ENCODE assay signal across 23 mouse cellular contexts in genomic region chr10:86907043-86907442, GRCm38 (mm10).
DNase-seq lines count a peak whose midpoint lies in the region; ATAC-seq and TF ChIP-seq lines count a peak whose summit lies in the region.
"Had no signal": no experiment of that assay in that cellular context is flagged by ENCODE, and none has a peak within 500 bp of the region (broad histone marks: within the 10 kb centered on the region; RNA-seq: fewer than 3 reads in every experiment).

No protein-coding gene starts in this region.

- WGBS in intestine, postnatal 0 days = 76% methylated on average over 6 of the region's 6 CpGs

- no peak for TF ChIP-seq CTCF in intestine, postnatal 0 days (IDR thresholded peaks at IDR 0.05; ENCODE audit: low read depth)

- no peaks in the 10 kb centered on the region for H3K4me1 ChIP-seq in intestine, postnatal 0 days (replicated peaks; ENCODE audit: control insufficient read depth, insufficient read depth, low read length)
- H3K4me1 ChIP-seq: embryonic facial prominence, embryonic 13.5 days; heart, embryonic 15.5 days; kidney, embryonic 15.5 days had no signal

- H3K9me3 ChIP-seq in intestine, postnatal 0 days (ENCODE audit: control insufficient read depth) = no peaks in the 10 kb centered on the region
- H3K9me3 ChIP-seq: embryonic facial prominence, embryonic 13.5 days; heart, embryonic 15.5 days; kidney, embryonic 15.5 days had no signal

- no peaks in the 10 kb centered on the region for H3K27me3 ChIP-seq in intestine, postnatal 0 days (replicated peaks; ENCODE audit: control insufficient read depth, insufficient read depth, low read length)
- H3K27me3 ChIP-seq: embryonic facial prominence, embryonic 13.5 days; heart, embryonic 15.5 days; kidney, embryonic 15.5 days had no signal

- no peak overlapping the region for H3K4me2 ChIP-seq in intestine, postnatal 0 days (replicated peaks; ENCODE audit: low read depth)
- H3K4me2 ChIP-seq: embryonic facial prominence, embryonic 13.5 days; heart, embryonic 15.5 days; kidney, embryonic 15.5 days had no signal

- no peak overlapping the region for H3K27ac ChIP-seq in intestine, postnatal 0 days (ENCODE audit: low read depth, low read length)
- H3K27ac ChIP-seq: embryonic facial prominence, embryonic 13.5 days; heart, embryonic 15.5 days; hindbrain, postnatal 0 days; kidney, embryonic 15.5 days had no signal

- H3K9ac ChIP-seq in intestine, postnatal 0 days (ENCODE audit: low read depth, low read length) = no peak overlapping the region
- H3K9ac ChIP-seq: embryonic facial prominence, embryonic 13.5 days; heart, embryonic 15.5 days; kidney, embryonic 15.5 days had no signal

- peak; percentile 62; the same call in 1 of the 2 replicates for ATAC-seq in frontal cortex, adult (ENCODE audit: low TSS enrichment)
- ATAC-seq in intestine, postnatal 0 days = no peak
- ATAC-seq: hindbrain, postnatal 0 days had no signal

- H3K36me3 ChIP-seq in intestine, postnatal 0 days (ENCODE audit: control insufficient read depth, insufficient read depth) = no peaks in the 10 kb centered on the region
- H3K36me3 ChIP-seq: embryonic facial prominence, embryonic 13.5 days; heart, embryonic 15.5 days; kidney, embryonic 15.5 days had no signal

- no peak for DNase-seq in frontal cortex, postnatal 25 days (ENCODE audit: low spot score in 2 of 2)
- DNase-seq in right cerebral cortex, postnatal 10 days (ENCODE audit: low spot score in 2 of 2) = peak; percentile 47 to 72
- no peak for DNase-seq in right cerebral cortex, adult 2 months (ENCODE audit: low spot score in 2 of 2)
- peak; percentile 65 to 72 for DNase-seq in layer of hippocampus, adult 8-10 months (ENCODE audit: low spot score in 2 of 2)
- DNase-seq in telencephalon, adult 2 months (ENCODE audit: low read depth, low spot score) = peak; percentile 28
- no peak for DNase-seq in spleen, adult 18-20 months
- DNase-seq: adrenal gland, postnatal 25 days; cerebellum, adult 11-12 months; cerebellum, postnatal 10 days; gastrocnemius, postnatal 36 days; heart, postnatal 4 days; kidney, adult 11 months; kidney, postnatal 36 days; lung, postnatal 4 days; midbrain, embryonic 14.5 days; right cerebral cortex, postnatal 4 days had no signal

- no peak overlapping the region for H3K4me3 ChIP-seq in intestine, postnatal 0 days (ENCODE audit: low read depth, low read length)
- H3K4me3 ChIP-seq: embryonic facial prominence, embryonic 13.5 days; erythroblast, embryonic 14.5 days; heart, embryonic 15.5 days; kidney, embryonic 15.5 days had no signal

Comparison
In these comparisons a context has a peak if more than half of its experiments do, and no peak if none do; other contexts are left out.
1. DNase-seq: peak in right cerebral cortex, postnatal 10 days (2 of 2), layer of hippocampus, adult 8-10 months (2 of 2) and telencephalon, adult 2 months (single experiment); none in frontal cortex, postnatal 25 days (0 of 2), right cerebral cortex, adult 2 months (0 of 2) and spleen, adult 18-20 months (0 of 2).